Comparison of ENCODE assay signal across 10 mouse cellular contexts in the genomic region with DNA sequence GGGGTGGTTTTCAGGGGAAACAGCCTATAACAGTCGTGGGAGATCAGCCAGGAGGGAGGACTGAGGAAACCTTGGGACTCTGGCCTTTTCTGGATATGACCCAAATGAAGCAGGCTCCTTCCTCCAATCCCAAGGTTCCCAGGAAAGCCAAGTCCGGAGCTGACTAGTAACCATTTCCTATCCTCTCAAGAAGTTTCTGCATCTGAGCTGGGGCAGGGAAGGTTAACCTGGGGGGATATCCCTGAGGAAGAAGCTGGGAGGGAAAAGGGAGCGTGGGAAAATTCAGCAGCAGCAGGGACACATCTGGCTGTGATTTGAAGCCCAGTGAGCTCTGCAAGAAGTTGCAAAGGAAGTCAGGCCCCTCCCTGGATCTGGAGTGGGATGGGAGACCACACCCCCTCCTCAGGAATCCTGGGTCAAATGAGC. TPM values are rescaled to one million over a fixed set of nuclear protein-coding genes. Genes with fewer than 3 reads are reported as not detected.
A peak's percentile ranks its signal among the peaks of the same experiment; 100 is the strongest.
DNase-seq lines count a peak whose midpoint lies in the region; ATAC-seq lines count a peak whose summit lies in the region.
"Had no signal": no experiment of that assay in that cellular context is flagged by ENCODE, and none has a peak within 500 bp of the region (broad histone marks: within the 10 kb centered on the region; RNA-seq: fewer than 3 reads in every experiment).

No protein-coding gene starts in this region.

- peak; percentile 26 for DNase-seq in embryo, embryonic 11 days
- DNase-seq in embryo, embryonic 9.5 days (ENCODE audit: extremely low spot score) = no peak
- no peak for DNase-seq in lung, adult 18-20 months
- DNase-seq in kidney, postnatal 36 days = peak; percentile 62 to 72
- DNase-seq in spleen, postnatal 36 days (ENCODE audit: low spot score in 2 of 2) = no peak
- DNase-seq in ovary, postnatal 14 days (ENCODE audit: low spot score) = no peak
- DNase-seq: adrenal gland, postnatal 25 days; right cerebral cortex, postnatal 4 days had no signal

- peaks cover 27% of the 10 kb centered on the region for H3K36me3 ChIP-seq in lung, embryonic 15.5 days
- H3K36me3 ChIP-seq in heart, embryonic 16.5 days (ENCODE audit: control insufficient read depth, insufficient read depth) = peaks cover 3% of the 10 kb centered on the region; the same call in 1 of the 2 replicates

- whole genome bisulfite sequencing in lung, embryonic 15.5 days = 46% methylated on average over 3 of the region's 3 CpGs
- 66% methylated on average over 3 of the region's 3 CpGs for WGBS in heart, embryonic 16.5 days

- H3K4me3 ChIP-seq in lung, embryonic 15.5 days = no peak overlapping the region
- H3K4me3 ChIP-seq in heart, embryonic 16.5 days (ENCODE audit: low read length) = no peak overlapping the region

- H3K9ac ChIP-seq in lung, embryonic 15.5 days = no peak overlapping the region
- H3K9ac ChIP-seq in heart, embryonic 16.5 days (ENCODE audit: low read length) = no peak overlapping the region

- no peaks in the 10 kb centered on the region for H3K27me3 ChIP-seq in lung, embryonic 15.5 days
- H3K27me3 ChIP-seq in heart, embryonic 16.5 days (ENCODE audit: control insufficient read depth, insufficient read depth, low read length) = no peaks in the 10 kb centered on the region

- peaks cover 47% of the 10 kb centered on the region for H3K4me1 ChIP-seq in lung, embryonic 15.5 days
- H3K4me1 ChIP-seq in heart, embryonic 16.5 days (ENCODE audit: control insufficient read depth, insufficient read depth, low read length) = peaks cover 28% of the 10 kb centered on the region

- ATAC-seq in lung, embryonic 15.5 days (ENCODE audit: borderline replicate concordance, extremely low read depth, low FRiP score, low TSS enrichment) = no peak
- ATAC-seq in heart, embryonic 16.5 days (replicated peaks; ENCODE audit: extremely low read depth, insufficient read depth, low FRiP score) = no peak

- H3K27ac ChIP-seq in lung, embryonic 15.5 days = peak overlapping the region; percentile 57; the same call in 1 of the 2 replicates
- H3K27ac ChIP-seq in heart, embryonic 16.5 days (ENCODE audit: low read length) = peak overlapping the region; percentile 65

- H3K9me3 ChIP-seq in lung, embryonic 15.5 days = no peaks in the 10 kb centered on the region
- H3K9me3 ChIP-seq in heart, embryonic 16.5 days (replicated peaks; ENCODE audit: control insufficient read depth, low read length) = no peaks in the 10 kb centered on the region

- no peak overlapping the region for H3K4me2 ChIP-seq in lung, embryonic 15.5 days
- H3K4me2 ChIP-seq in heart, embryonic 16.5 days (ENCODE audit: low read depth, low read length) = no peak overlapping the region

RNA-seq across cellular contexts. Expression of gene Rdh5, which starts 1.9 kb away (rescaled TPM):
- polyA plus RNA-seq in lung, embryonic 15.5 days (2015; fragmentation: Nextera tagmentation; extraction: Ambion mirVana) = 12.5 and 17.3 TPM in 2 replicates
- polyA plus RNA-seq in heart, embryonic 16.5 days (2015; fragmentation: Nextera tagmentation; extraction: Ambion mirVana) = 13.0 and 14.6 TPM in 2 replicates

RNA-seq across cellular contexts. Expression of gene Bloc1s1, which starts 3.1 kb away (rescaled TPM):
- 186 and 195 TPM in 2 replicates for polyA plus RNA-seq in lung, embryonic 15.5 days (2015; fragmentation: Nextera tagmentation; extraction: Ambion mirVana)
- 224 and 225 TPM in 2 replicates for polyA plus RNA-seq in heart, embryonic 16.5 days (2015; fragmentation: Nextera tagmentation; extraction: Ambion mirVana)

RNA-seq across cellular contexts. Expression of gene Itga7, which starts 12.9 kb away (rescaled TPM):
- polyA plus RNA-seq in lung, embryonic 15.5 days (2015; fragmentation: Nextera tagmentation; extraction: Ambion mirVana) = 5.0 TPM in 2 replicates
- 10.3 and 11.9 TPM in 2 replicates for polyA plus RNA-seq in heart, embryonic 16.5 days (2015; fragmentation: Nextera tagmentation; extraction: Ambion mirVana)

RNA-seq across cellular contexts. Expression of gene Cd63, which starts 20.0 kb away (rescaled TPM):
- 552 and 585 TPM in 2 replicates for polyA plus RNA-seq in lung, embryonic 15.5 days (2015; fragmentation: Nextera tagmentation; extraction: Ambion mirVana)
- polyA plus RNA-seq in heart, embryonic 16.5 days (2015; fragmentation: Nextera tagmentation; extraction: Ambion mirVana) = 402 and 430 TPM in 2 replicates

RNA-seq across cellular contexts. Expression of gene Gdf11, which starts 29.2 kb away (rescaled TPM):
- 3.7 and 4.8 TPM in 2 replicates for polyA plus RNA-seq in lung, embryonic 15.5 days (2015; fragmentation: Nextera tagmentation; extraction: Ambion mirVana)
- polyA plus RNA-seq in heart, embryonic 16.5 days (2015; fragmentation: Nextera tagmentation; extraction: Ambion mirVana) = 1.7 and 2.0 TPM in 2 replicates

Comparison
In these comparisons a context has a peak if more than half of its experiments do, and no peak if none do; other contexts are left out.
1. DNase-seq: peak in embryo, embryonic 11 days (single experiment) and kidney, postnatal 36 days (2 of 2); none in embryo, embryonic 9.5 days (single experiment), lung, adult 18-20 months (0 of 2), spleen, postnatal 36 days (0 of 2) and ovary, postnatal 14 days (single experiment).